Mouse (Mus musculus) liver, postnatal 0 days (tissue): ENCODE results near the gene Fam222a.

Source experiments
- CTCF ChIP-seq: sonication (generic); IDR thresholded peaks from 2 replicates; pipeline ENCODE4 v1.5.1; 2016; ENCODE audit warnings: antibody characterized with exemption, low read depth
- EP300 ChIP-seq: IDR thresholded peaks from 2 replicates; pipeline ENCODE4 v1.6.1; 2016; ENCODE audit warnings: antibody characterized with exemption, low read depth, mild to moderate bottlenecking

- no peak for TF ChIP-seq EP300
- TF ChIP-seq CTCF: no peak
Measured at GRCm38 (mm10) chr5:114593161-114593821, 25.5 kb downstream of the Fam222a start.
